Mouse (Mus musculus): ENCODE data around the gene Defb15. TPM values are rescaled to one million over a fixed set of nuclear protein-coding genes. Genes with fewer than 3 reads are reported as not detected.
"Not testable (repeated sequence)": the region's sequence is repeated elsewhere in the genome, so short reads cannot be mapped to it uniquely, and the experiment has no call there.

Gene Defb15
- total RNA-seq (2018; cell fraction: chromatin; rRNA removed): not detected
- total RNA-seq (2018; cell fraction: cytosol; rRNA removed): not detected
- total RNA-seq (2018; cell fraction: nucleus; rRNA removed): not detected
- not detected in 3 replicates for polyA plus RNA-seq (2018)

DNA sequence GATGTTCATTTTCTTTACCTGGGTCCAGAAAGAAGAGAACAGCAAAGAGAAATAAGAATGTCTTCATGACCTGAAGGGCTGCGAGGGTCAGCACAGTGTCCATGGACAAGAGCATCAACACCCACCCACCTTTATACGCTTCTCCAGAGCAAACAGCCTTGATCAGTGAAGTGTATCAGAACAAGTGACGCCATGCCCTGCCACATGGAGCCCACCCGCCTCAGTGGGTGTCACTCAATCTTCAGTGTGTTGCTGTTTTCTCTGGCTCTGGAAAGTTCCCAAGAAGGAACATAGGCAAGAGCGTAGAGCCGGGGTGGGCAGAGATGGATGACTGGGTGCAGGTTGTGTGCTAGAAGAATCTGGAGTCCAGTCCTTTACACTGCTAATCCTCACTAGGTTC is at the start of gene Defb15:
Defb15 (minus strand) TSS at position 101 of the 400 bp plus-strand sequence.
- WGBS (ENCODE audit: missing documents): 88% methylated on average over 6 of the region's 6 CpGs

DNA sequence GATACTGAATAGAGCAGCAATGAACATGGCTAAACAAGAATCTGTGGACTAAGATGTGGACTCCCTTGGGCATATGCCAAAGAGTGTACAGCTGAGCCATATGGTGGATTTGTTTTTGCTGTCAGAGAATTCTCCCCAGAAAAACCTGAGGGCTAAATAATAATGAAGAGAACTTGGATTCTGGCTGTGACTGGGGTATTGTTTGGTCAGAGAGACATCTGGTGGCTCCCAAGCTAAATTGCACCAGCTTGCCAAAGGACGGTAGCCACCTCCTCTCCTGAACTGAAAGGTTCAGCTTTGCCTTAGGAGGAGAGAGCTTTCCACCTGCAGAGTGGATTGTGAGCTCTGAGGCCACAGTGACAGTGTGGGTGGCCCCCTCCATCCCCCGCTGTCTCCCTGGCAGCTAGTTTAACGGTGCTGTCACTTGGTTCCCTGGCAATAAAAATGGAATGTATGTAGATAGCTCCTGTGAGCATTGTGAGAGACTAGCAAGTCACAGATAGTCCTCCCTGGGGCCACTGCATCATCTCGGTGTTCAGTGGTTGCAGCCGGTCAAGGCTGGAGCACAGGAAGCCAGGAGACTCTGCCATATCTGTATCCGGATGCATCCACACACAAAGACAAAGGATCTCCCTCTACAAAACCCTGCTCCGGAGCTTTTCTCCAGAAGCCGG is 49.3 kb upstream of the Defb15 start:
- H3K79me2 ChIP-seq (ENCODE audit: inconsistent target): no peaks in the 10 kb centered on the region
- WGBS (ENCODE audit: missing documents): 61% methylated on average over 8 of the region's 8 CpGs
- H3K36me3 ChIP-seq (ENCODE audit: inconsistent target): no peaks in the 10 kb centered on the region
- H3K27ac ChIP-seq: no peak overlapping the region
- H3K4me3 ChIP-seq (ENCODE audit: inconsistent target): no peak overlapping the region

More for the DNA sequence above, at the start of gene Defb15:
- Histone ChIP-seq H3K4me3 (ENCODE audit: inconsistent target) (no peak within 1 kb of the TSS), H3K27ac (no peak within 1 kb of the TSS), H3K79me2 (ENCODE audit: inconsistent target) (no peaks in the 10 kb centered on the region), H3K36me3 (ENCODE audit: inconsistent target) (no peaks in the 10 kb centered on the region)

DNA sequence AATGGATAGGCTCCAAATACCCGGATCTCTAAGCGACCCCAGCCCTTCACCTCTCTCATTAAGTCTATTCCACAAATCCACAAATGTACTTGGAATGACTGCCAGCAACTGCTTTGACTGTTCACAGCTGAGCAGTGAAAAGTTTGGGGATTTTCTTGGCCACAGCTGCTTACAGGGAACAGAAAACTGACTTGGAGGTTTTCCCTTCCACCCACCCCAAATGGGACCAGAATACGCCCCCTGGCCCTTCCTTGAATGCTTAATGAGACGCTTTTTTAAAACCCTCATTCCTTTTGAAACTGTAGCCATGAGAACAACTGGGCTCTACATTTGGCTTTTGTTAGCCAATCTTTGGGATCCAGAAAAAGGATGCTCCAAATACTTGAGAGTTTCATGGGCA is 45.7 kb upstream of the Defb15 start:
- no peak overlapping the region for H3K27ac ChIP-seq
- whole genome bisulfite sequencing (ENCODE audit: missing documents): 77% methylated on average over 4 of the region's 4 CpGs
- no peaks in the 10 kb centered on the region for H3K79me2 ChIP-seq (ENCODE audit: inconsistent target)
- no peaks in the 10 kb centered on the region for H3K36me3 ChIP-seq (ENCODE audit: inconsistent target)
- H3K4me3 ChIP-seq (ENCODE audit: inconsistent target): no peak overlapping the region

DNA sequence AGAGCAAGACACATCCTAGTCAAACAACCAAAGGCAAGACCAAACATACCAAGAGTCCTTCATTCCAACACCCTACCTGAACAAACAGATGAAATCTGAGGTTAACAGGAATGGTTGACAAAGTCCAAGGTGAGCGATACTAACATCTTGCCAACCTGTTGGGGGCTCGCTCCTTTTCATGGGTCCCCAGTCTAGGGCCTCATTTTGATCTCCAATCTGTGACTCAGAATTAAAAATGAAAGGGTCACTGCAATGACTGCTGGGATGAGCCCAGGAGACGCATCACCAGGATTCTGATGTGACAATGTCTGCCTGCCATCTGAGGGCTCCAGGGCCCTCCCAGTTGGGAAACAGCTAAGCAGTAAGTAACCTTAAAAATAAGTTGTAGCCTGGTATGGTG is 37.0 kb upstream of the Defb15 start, which contains the start of gene Ccdc70:
Ccdc70 (plus strand) TSS at position 301 of the 400 bp plus-strand sequence.
- 87% methylated on average over 3 of the region's 3 CpGs for WGBS (ENCODE audit: missing documents)
- no peak within 1 kb of the TSS for H3K27ac ChIP-seq

DNA sequence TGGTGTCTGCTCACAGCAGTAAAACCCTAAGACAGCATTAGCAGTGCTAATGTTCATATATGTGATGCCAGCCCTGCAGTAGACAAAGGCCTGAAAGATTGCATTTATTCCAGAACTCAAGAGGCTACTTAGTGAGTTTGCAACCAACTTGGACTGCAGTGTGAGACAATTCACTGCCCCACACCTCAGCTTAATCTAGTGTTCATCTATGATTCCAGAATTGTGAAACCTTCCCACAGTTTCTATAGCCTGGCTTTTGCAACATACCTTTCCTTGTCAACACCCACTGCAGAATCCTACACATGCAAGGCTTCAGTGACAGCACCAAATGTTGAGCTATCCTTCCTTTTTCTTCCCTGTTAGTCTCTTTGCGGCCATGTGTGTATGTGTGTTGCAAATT is 34.1 kb upstream of the Defb15 start:
- WGBS (ENCODE audit: missing documents): 55% methylated on average over 1 of the region's 1 CpGs
- H3K27ac ChIP-seq: no peak overlapping the region
- no peaks in the 10 kb centered on the region for H3K79me2 ChIP-seq (ENCODE audit: inconsistent target)
- H3K4me3 ChIP-seq (ENCODE audit: inconsistent target): no peak overlapping the region
- no peaks in the 10 kb centered on the region for H3K36me3 ChIP-seq (ENCODE audit: inconsistent target)

More for the DNA sequence above, 37.0 kb upstream of the Defb15 start, which contains the start of gene Ccdc70:
- no peak within 1 kb of the TSS for H3K4me3 ChIP-seq (ENCODE audit: inconsistent target)
- no peaks in the 10 kb centered on the region for H3K79me2 ChIP-seq (ENCODE audit: inconsistent target)
- no peaks in the 10 kb centered on the region for H3K36me3 ChIP-seq (ENCODE audit: inconsistent target)

DNA sequence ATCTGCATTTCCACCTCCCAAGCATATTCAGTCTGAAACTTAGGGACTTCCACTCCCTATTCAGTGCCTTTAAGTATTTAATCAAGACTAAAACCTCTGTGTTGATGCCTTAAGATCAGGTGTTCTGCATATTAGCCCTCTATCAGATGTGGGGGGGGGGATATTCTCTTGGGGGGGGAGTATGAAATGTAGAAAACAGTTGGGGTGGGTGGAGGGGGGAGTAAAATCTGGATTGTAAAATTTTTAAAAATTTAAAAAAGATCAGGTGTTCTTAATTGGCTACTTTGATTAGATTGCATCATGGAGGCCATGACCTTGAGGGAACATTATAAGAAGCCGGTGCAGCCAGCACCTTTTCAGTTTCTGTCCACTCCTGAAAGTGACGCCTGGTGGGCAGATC is 25.9 kb upstream of the Defb15 start, which contains the start of gene Fam90a1a:
Fam90a1a (plus strand) TSS at position 301 of the 400 bp plus-strand sequence.
- no peaks in the 10 kb centered on the region for H3K36me3 ChIP-seq (ENCODE audit: inconsistent target)
- 100% methylated on average over 2 of the region's 2 CpGs for WGBS (ENCODE audit: missing documents)

DNA sequence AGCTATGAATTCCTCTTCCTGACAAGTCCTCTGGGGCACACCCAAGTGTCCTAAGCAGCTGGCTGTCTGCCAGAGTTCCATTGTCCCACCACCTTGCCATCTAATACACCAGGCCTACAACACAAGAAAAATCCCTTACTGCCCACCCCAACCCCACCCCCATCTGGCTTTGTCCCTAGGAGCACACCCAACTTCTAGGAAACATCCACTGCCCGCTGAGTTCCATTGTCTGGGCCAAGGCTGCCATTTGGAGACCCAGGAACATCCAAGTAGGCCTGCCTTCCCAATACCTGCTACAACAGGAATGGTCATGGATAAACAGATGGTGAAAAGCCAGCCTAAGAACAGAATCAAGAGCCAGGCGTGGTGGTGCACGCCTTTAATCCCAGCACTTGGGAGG is 23.8 kb upstream of the Defb15 start:
- Histone ChIP-seq H3K79me2 (ENCODE audit: inconsistent target) (no peaks in the 10 kb centered on the region), H3K4me3 (ENCODE audit: inconsistent target) (no peak overlapping the region), H3K27ac (no peak overlapping the region), H3K36me3 (ENCODE audit: inconsistent target) (no peaks in the 10 kb centered on the region)
- WGBS (ENCODE audit: missing documents): 68% methylated on average over 3 of the region's 3 CpGs

More for the DNA sequence above, 25.9 kb upstream of the Defb15 start, which contains the start of gene Fam90a1a:
- H3K4me3 ChIP-seq (ENCODE audit: inconsistent target): no peak within 1 kb of the TSS
- H3K79me2 ChIP-seq (ENCODE audit: inconsistent target): no peaks in the 10 kb centered on the region
- no peak within 1 kb of the TSS for H3K27ac ChIP-seq

DNA sequence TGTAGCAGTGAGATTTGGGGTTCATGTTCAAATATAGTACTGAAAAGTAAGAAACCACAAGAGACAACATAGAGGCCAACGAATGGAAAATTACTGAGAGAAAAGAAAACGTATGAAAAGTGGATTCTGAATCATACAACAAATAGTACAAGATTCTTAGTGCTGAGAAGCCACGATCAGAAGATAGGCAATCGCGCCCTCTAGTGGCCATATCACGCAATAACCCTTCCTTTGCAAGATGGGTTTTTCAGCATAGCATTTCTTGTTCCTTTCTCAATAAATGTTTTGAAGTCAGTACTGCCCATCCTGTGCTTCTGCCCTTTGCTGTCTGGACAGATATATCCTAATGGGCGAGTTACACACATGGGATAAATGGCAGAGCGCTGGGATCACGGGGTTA is 22.8 kb upstream of the Defb15 start:
- Histone ChIP-seq H3K36me3 (ENCODE audit: inconsistent target) (no peaks in the 10 kb centered on the region), H3K79me2 (ENCODE audit: inconsistent target) (no peaks in the 10 kb centered on the region), H3K4me3 (ENCODE audit: inconsistent target) (no peak overlapping the region), H3K27ac (no peak overlapping the region)
- 7% methylated on average over 9 of the region's 9 CpGs for WGBS (ENCODE audit: missing documents)

DNA sequence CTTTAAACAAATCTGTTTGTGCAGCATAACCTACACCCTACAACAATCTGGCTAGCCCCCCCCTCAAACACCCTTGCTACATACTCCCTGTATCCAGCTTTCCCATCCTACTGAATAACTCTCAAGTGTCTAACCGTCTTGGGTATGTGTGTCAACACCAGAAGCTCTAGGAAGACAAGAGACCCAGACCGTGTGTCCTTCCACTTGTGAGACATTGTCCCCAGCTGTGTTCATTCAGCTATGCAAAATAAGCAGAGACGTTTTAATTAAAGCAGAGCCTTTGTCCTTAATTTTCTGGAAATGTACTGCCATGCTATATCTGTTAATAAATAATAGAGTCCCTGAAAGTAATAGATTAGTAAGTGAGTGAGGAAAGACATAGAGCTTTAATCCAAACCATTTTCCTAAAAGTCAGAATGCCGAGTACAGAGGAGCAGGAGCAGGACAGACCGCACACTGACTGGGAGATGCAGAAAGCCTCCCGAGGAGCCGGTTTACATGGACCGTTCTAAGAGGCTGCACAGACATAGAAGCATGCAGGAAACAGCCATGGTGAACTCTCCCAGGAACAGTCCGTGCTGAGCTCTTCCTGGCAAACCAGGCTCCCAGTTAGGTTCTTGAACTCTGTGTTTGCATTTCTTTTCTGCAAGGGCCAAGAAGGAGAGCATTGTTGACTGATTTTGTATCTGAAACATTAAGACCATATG is 15.0 kb upstream of the Defb15 start:
- no peaks in the 10 kb centered on the region for H3K79me2 ChIP-seq (ENCODE audit: inconsistent target)
- H3K4me3 ChIP-seq (ENCODE audit: inconsistent target): no peak overlapping the region
- no peak overlapping the region for H3K27ac ChIP-seq
- 85% methylated on average over 9 of the region's 9 CpGs for WGBS (ENCODE audit: missing documents)
- no peaks in the 10 kb centered on the region for H3K36me3 ChIP-seq (ENCODE audit: inconsistent target)

DNA sequence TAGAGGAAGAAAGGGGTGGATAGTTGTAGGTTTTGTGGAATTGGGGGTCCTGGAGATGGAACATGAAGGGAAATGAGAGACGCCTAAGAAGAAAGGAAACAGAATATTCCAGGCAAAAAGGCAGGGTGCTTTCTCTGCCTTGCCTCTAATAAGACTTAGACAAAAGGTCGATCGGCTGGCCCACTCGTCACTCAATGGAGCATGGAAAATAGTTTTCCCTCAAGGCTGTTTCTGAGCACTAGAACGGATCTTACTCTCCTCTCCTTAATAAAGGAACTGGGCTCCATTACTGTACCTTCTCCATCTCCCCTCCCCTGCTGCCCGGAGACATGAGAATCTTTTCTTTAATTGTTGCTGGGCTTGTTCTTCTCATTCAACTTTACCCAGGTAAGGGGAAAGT is 14.0 kb upstream of the Defb15 start, which contains the start of gene Defb13:
Defb13 (plus strand) TSS at position 301 of the 400 bp plus-strand sequence.
- Histone ChIP-seq H3K27ac (no peak within 1 kb of the TSS), H3K79me2 (ENCODE audit: inconsistent target) (no peaks in the 10 kb centered on the region), H3K4me3 (ENCODE audit: inconsistent target) (no peak within 1 kb of the TSS), H3K36me3 (ENCODE audit: inconsistent target) (no peaks in the 10 kb centered on the region)
- WGBS (ENCODE audit: missing documents): 92% methylated on average over 6 of the region's 6 CpGs

DNA sequence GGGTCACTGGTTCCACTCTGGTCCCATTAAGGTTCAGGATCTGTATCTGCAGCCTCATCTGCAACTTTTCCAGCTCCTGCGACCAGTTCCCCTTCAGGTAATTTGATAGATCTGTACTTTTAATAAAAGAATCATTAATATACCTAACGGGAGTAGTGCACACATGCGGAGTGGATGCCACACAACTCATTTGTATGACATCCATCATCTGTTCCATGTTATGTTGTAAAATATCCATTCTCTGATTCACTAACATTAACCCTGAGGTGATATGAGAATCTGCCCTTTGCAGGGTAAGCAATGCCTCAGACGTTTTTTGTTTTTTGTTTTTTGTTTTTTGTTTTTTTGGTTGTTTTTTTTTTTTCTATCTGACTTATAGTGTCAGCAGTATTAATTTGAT is 5.5 kb upstream of the Defb15 start, which contains the start of gene Defb35:
Defb35 (plus strand) TSS at position 301 of the 400 bp plus-strand sequence.
- H3K4me3 ChIP-seq (ENCODE audit: inconsistent target); H3K79me2 ChIP-seq (ENCODE audit: inconsistent target); H3K27ac ChIP-seq; H3K36me3 ChIP-seq (ENCODE audit: inconsistent target): not testable (repeated sequence)
- WGBS (ENCODE audit: missing documents): 60% methylated on average over 1 of the region's 4 CpGs

DNA sequence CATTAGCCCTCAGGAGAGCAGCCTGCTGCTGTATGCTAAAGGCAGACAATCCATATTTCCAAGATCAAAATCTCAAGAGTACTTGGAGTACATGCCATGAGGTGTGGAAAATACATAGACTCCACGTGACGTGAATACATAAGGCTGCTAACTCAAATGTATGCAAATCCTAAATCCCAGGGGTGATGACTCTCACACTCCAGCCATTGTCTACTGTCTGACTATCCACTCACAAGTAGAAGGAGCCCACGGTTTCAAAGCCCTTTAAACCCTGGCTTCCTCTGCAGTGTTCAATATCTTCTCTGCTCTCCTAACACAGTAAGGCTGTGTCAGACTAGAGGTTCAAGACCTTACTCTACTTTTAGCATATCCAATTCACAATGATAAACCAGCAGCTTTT is 1.8 kb downstream of the Defb15 start:
- not testable (repeated sequence) for H3K36me3 ChIP-seq (ENCODE audit: inconsistent target); H3K79me2 ChIP-seq (ENCODE audit: inconsistent target); H3K27ac ChIP-seq; H3K4me3 ChIP-seq (ENCODE audit: inconsistent target)
- 80% methylated on average over 3 of the region's 3 CpGs for WGBS (ENCODE audit: missing documents)

DNA sequence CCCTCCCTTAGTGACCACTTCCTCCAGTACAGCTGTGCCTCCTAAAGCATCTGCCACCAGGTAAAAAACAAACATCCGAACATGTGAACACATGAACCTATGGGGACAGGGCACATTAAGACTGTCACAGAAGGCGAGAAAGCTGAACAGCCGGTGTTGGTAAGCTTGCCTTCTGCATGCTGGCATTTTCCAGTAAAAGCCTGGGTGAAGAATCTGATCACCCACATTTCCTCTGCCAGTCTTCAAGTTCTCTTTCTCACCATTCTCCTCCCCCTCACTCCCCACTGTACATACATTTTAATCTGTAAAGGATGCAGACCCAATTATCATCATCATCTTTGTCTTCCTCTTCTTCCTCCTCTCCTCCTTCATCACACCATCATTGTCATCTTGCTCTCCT is 16.9 kb downstream of the Defb15 start:
- no peaks in the 10 kb centered on the region for H3K79me2 ChIP-seq (ENCODE audit: inconsistent target)
- 81% methylated on average over 3 of the region's 3 CpGs for WGBS (ENCODE audit: missing documents)
- no peak overlapping the region for H3K4me3 ChIP-seq (ENCODE audit: inconsistent target)
- no peak overlapping the region for H3K27ac ChIP-seq
- no peaks in the 10 kb centered on the region for H3K36me3 ChIP-seq (ENCODE audit: inconsistent target)

DNA sequence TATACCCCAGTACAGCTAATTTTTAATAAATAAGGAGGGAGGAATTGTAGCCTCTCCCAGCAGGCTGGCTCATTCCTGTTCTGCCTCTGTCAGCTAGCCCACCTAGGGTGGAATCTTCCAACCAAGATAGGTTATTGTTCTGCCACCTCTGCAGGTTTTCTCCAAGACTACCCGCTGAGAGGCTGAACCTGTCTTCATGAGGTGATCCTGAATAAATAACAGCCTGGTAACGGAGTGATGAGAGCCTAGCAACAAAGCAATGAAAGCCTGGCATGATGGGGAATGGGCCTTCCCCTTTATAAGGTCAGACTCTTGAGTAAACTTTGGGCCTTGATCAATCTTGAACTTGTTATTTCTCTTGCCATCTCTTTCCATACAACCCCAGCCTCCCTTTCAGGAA is 20.0 kb downstream of the Defb15 start:
- WGBS (ENCODE audit: missing documents): 34% methylated on average over 2 of the region's 2 CpGs
- no peak overlapping the region for H3K4me3 ChIP-seq (ENCODE audit: inconsistent target)
- H3K79me2 ChIP-seq (ENCODE audit: inconsistent target): no peaks in the 10 kb centered on the region
- no peaks in the 10 kb centered on the region for H3K36me3 ChIP-seq (ENCODE audit: inconsistent target)
- H3K27ac ChIP-seq: no peak overlapping the region

DNA sequence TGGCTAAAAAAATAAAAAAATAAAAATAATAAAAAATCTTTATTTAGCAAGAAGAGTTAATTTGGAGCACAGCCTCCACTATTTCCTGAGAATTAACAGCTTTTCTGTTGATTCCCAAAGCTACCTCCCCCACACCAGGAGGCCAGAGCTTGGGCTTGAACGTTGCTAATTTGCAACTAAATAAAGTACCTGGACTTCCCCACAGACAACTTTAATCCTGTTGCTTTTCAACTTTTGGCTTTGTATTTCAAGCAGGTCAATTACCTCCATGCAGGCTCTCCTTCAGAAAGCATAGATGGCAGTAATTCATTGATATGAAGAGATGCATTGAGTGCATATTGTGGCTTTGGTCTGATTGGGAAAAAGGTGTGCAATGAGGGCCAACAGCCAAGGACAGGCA is 20.6 kb downstream of the Defb15 start:
- Histone ChIP-seq H3K4me3 (ENCODE audit: inconsistent target) (no peak overlapping the region), H3K79me2 (ENCODE audit: inconsistent target) (no peaks in the 10 kb centered on the region), H3K36me3 (ENCODE audit: inconsistent target) (no peaks in the 10 kb centered on the region), H3K27ac (no peak overlapping the region)
- 43% methylated on average over 1 of the region's 1 CpGs for WGBS (ENCODE audit: missing documents)
